21 mouse cellular contexts compared by ENCODE assay signal in the genomic region with DNA sequence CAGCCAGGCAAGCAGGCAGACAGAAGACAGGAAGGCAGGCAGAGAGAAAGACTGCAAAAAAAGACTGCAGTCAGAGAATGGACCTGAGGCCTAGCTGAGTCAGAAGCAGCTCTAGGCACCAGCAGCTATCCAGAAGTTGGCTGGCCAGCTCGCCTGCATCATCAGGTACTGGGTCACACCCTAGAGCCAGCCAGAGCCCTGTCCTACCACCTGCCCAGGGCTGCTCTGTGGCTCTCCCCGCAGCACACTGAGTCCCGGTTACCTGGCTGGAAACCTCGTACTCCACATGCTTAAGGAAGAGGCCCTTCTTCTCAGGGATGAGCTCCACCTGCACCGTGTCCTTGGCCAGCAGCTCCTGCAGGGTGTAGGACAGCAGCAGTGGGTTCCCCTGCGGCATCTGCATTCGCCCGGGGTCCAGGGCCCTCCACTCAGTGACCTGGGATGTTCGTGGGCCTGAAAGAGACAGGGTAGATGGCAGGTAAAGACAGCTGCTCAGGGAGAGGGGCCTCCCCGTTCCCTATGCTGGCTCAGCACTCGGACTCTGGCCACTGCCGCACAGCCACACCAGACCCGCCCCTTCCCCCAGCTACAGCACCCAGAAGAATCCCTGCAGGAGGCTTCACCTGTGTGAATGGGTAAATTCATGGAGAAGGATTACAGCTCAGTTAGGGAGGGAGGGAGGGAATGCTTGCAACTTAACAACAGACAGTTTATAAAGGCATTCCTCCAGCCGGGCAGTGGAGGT. TPM values are rescaled to one million over a fixed set of nuclear protein-coding genes. Genes with fewer than 3 reads are reported as not detected.
A peak's percentile ranks its signal among the peaks of the same experiment; 100 is the strongest.
DNase-seq lines count a peak whose midpoint lies in the region; ATAC-seq and TF ChIP-seq lines count a peak whose summit lies in the region.
"Had no signal": no experiment of that assay in that cellular context is flagged by ENCODE, and none has a peak within 500 bp of the region (broad histone marks: within the 10 kb centered on the region; RNA-seq: fewer than 3 reads in every experiment).

No protein-coding gene starts in this region.

- H3K27me3 ChIP-seq in hindbrain, embryonic 10.5 days (ENCODE audit: insufficient read depth, poor library complexity, severe bottlenecking): no peaks in the 10 kb centered on the region
- no peaks in the 10 kb centered on the region for H3K27me3 ChIP-seq in hindbrain, embryonic 14.5 days (ENCODE audit: control insufficient read depth, insufficient read depth, low read length)
- H3K27me3 ChIP-seq in kidney, adult 2 months (replicated peaks; ENCODE audit: control insufficient read depth, insufficient read depth, low read length): no peaks in the 10 kb centered on the region
- H3K27me3 ChIP-seq: CH12.LX; forebrain, embryonic 13.5 days; hindbrain, embryonic 12.5 days; liver, embryonic 15.5 days; neural tube, embryonic 15.5 days had no signal

- no peak for TF ChIP-seq CTCF in kidney, adult 2 months (conservative IDR thresholded peaks at IDR 0.05; ENCODE audit: insufficient read depth, insufficient read length, low read depth, low read length)

- WGBS in hindbrain, embryonic 10.5 days: 79% methylated on average over 14 of the region's 14 CpGs
- WGBS in hindbrain, embryonic 14.5 days: 78% methylated on average over 14 of the region's 14 CpGs
- WGBS in kidney, adult 2 months: 54% methylated on average over 14 of the region's 14 CpGs

- H3K27ac ChIP-seq in hindbrain, embryonic 10.5 days: 0 out of 2 replicates have a peak overlapping the region, but pooled peaks have one; percentile 1
- H3K27ac ChIP-seq in hindbrain, embryonic 14.5 days: no peak overlapping the region
- H3K27ac ChIP-seq in kidney, adult 2 months (ENCODE audit: insufficient read depth, low read depth, low read length): peak overlapping the region; percentile 69
- H3K27ac ChIP-seq: forebrain, embryonic 13.5 days; hindbrain, embryonic 12.5 days; liver, embryonic 15.5 days; macrophage; midbrain, embryonic 10.5 days; neural tube, embryonic 15.5 days had no signal

- H3K4me3 ChIP-seq in hindbrain, embryonic 10.5 days: no peak overlapping the region
- H3K4me3 ChIP-seq in hindbrain, embryonic 14.5 days (replicated peaks; ENCODE audit: low read length): no peak overlapping the region
- peak overlapping the region; percentile 40 for H3K4me3 ChIP-seq in kidney, adult 2 months (ENCODE audit: insufficient read depth, low read depth, low read length)
- H3K4me3 ChIP-seq: forebrain, embryonic 13.5 days; hindbrain, embryonic 12.5 days; liver, embryonic 15.5 days; midbrain, embryonic 10.5 days; neural tube, embryonic 15.5 days had no signal

- no peak for ATAC-seq in hindbrain, embryonic 14.5 days (ENCODE audit: low FRiP score)
- ATAC-seq in erythroid progenitor cell, adult 5-6 weeks (replicated peaks; ENCODE audit: low FRiP score, poor library complexity, severe bottlenecking): no peak; the same call in 1 of the 2 replicates
- ATAC-seq: forebrain, embryonic 13.5 days had no signal

- no peak overlapping the region for H3K4me2 ChIP-seq in hindbrain, embryonic 14.5 days (replicated peaks)
- H3K4me2 ChIP-seq: forebrain, embryonic 13.5 days; hindbrain, embryonic 12.5 days; liver, embryonic 15.5 days; neural tube, embryonic 15.5 days had no signal

- no peaks in the 10 kb centered on the region for H3K9me3 ChIP-seq in hindbrain, embryonic 10.5 days
- no peaks in the 10 kb centered on the region for H3K9me3 ChIP-seq in hindbrain, embryonic 14.5 days (ENCODE audit: control insufficient read depth, low read length)
- H3K9me3 ChIP-seq: hindbrain, embryonic 12.5 days; liver, embryonic 15.5 days; midbrain, embryonic 10.5 days; neural tube, embryonic 15.5 days had no signal

- 0 out of 2 replicates have a peak, but pooled peaks cover 10% of the 10 kb centered on the region for H3K4me1 ChIP-seq in hindbrain, embryonic 10.5 days (replicated peaks)
- H3K4me1 ChIP-seq in hindbrain, embryonic 14.5 days (replicated peaks; ENCODE audit: control insufficient read depth, insufficient read depth, low read length): no peaks in the 10 kb centered on the region
- peaks cover 20% of the 10 kb centered on the region for H3K4me1 ChIP-seq in kidney, adult 2 months (ENCODE audit: control insufficient read depth, insufficient read depth, low read length)
- H3K4me1 ChIP-seq: forebrain, embryonic 13.5 days; liver, embryonic 15.5 days; neural tube, embryonic 15.5 days had no signal

- H3K36me3 ChIP-seq in hindbrain, embryonic 10.5 days: peaks cover 64% of the 10 kb centered on the region
- H3K36me3 ChIP-seq in hindbrain, embryonic 14.5 days (replicated peaks; ENCODE audit: control insufficient read depth, insufficient read depth): peaks cover 29% of the 10 kb centered on the region
- peaks cover 3% of the 10 kb centered on the region; the same call in 1 of the 2 replicates for H3K36me3 ChIP-seq in kidney, adult 2 months (ENCODE audit: control insufficient read depth, insufficient read depth, low read length)

- no peak overlapping the region for H3K9ac ChIP-seq in hindbrain, embryonic 14.5 days
- H3K9ac ChIP-seq: forebrain, embryonic 13.5 days; hindbrain, embryonic 12.5 days; liver, embryonic 15.5 days; neural tube, embryonic 15.5 days had no signal

- TF ChIP-seq POLR2A in kidney, adult 2 months (IDR thresholded peaks at IDR 0.05; ENCODE audit: low read depth, low read length): no peak

- no peak for DNase-seq in hindbrain, embryonic 10.5 days (ENCODE audit: low spot score)
- DNase-seq in hindbrain, embryonic 14.5 days (ENCODE audit: low spot score): no peak
- DNase-seq in ZHBTc4 (ENCODE audit: low read depth, low spot score) (peak; percentile 31), liver (no peak)
- peak; percentile 85 for DNase-seq in kidney, adult 2 months
- peak; percentile 73 for DNase-seq in kidney, postnatal 14 days
- DNase-seq in B cell, adult 2 months: no peak
- DNase-seq: adrenal gland, postnatal 36 days; cerebellum, adult 18-20 months; cerebellum, postnatal 36 days; right cerebral cortex, postnatal 14 days; spleen, adult 18-20 months; thymus, postnatal 4 days had no signal

RNA-seq across cellular contexts. Expression of gene Mrm2, which starts 28.4 kb away (rescaled TPM):
- 21.5 and 21.7 TPM in 2 replicates for polyA plus RNA-seq in hindbrain, embryonic 10.5 days (2016; fragmentation: Nextera tagmentation; extraction: Ambion mirVana)
- 21.3 and 24.3 TPM in 2 replicates for polyA plus RNA-seq in hindbrain, embryonic 14.5 days (2014; fragmentation: Nextera tagmentation; extraction: Ambion mirVana)
- polyA plus RNA-seq in kidney, adult 2 months (2012; rRNA removed): 12.7 and 15.1 TPM in 2 replicates
- total RNA-seq in erythroid progenitor cell, adult 5-6 weeks (2015; ENCODE audit: low replicate concordance): 3.6 TPM in 1 of 2 replicates, not detected in the other
- total RNA-seq in erythroid progenitor cell, adult 5-6 weeks (2017; ENCODE audit: low replicate concordance): 1.4 and 2.4 TPM in 2 replicates

RNA-seq across cellular contexts. Expression of gene Snx8, which starts 29.0 kb away (rescaled TPM):
- polyA plus RNA-seq in hindbrain, embryonic 10.5 days (2016; fragmentation: Nextera tagmentation; extraction: Ambion mirVana): 24.5 and 25.5 TPM in 2 replicates
- 14.2 and 15.9 TPM in 2 replicates for polyA plus RNA-seq in hindbrain, embryonic 14.5 days (2014; fragmentation: Nextera tagmentation; extraction: Ambion mirVana)
- polyA plus RNA-seq in kidney, adult 2 months (2012; rRNA removed): 77.5 and 79.7 TPM in 2 replicates
- 0.84 and 1.1 TPM in 2 replicates for total RNA-seq in erythroid progenitor cell, adult 5-6 weeks (2015; ENCODE audit: low replicate concordance)
- total RNA-seq in erythroid progenitor cell, adult 5-6 weeks (2017; ENCODE audit: low replicate concordance): 1.0 TPM in 1 of 2 replicates, not detected in the other

RNA-seq across cellular contexts. Expression of gene Nudt1, which starts 38.6 kb away (rescaled TPM):
- 53.8 and 54.6 TPM in 2 replicates for polyA plus RNA-seq in hindbrain, embryonic 10.5 days (2016; fragmentation: Nextera tagmentation; extraction: Ambion mirVana)
- polyA plus RNA-seq in hindbrain, embryonic 14.5 days (2014; fragmentation: Nextera tagmentation; extraction: Ambion mirVana): 19.2 and 26.5 TPM in 2 replicates
- 17.9 and 20.4 TPM in 2 replicates for polyA plus RNA-seq in kidney, adult 2 months (2012; rRNA removed)
- total RNA-seq in erythroid progenitor cell, adult 5-6 weeks (2015; ENCODE audit: low replicate concordance): 11.5 and 14.7 TPM in 2 replicates
- 7.1 and 10.1 TPM in 2 replicates for total RNA-seq in erythroid progenitor cell, adult 5-6 weeks (2017; ENCODE audit: low replicate concordance)

RNA-seq across cellular contexts. Expression of gene Mad1l1, which starts 38.8 kb away (rescaled TPM):
- polyA plus RNA-seq in hindbrain, embryonic 10.5 days (2016; fragmentation: Nextera tagmentation; extraction: Ambion mirVana): 56.2 and 60.4 TPM in 2 replicates
- 28.3 and 28.8 TPM in 2 replicates for polyA plus RNA-seq in hindbrain, embryonic 14.5 days (2014; fragmentation: Nextera tagmentation; extraction: Ambion mirVana)
- 12.6 and 14.2 TPM in 2 replicates for polyA plus RNA-seq in kidney, adult 2 months (2012; rRNA removed)
- total RNA-seq in erythroid progenitor cell, adult 5-6 weeks (2015; ENCODE audit: low replicate concordance): 25.9 and 29.3 TPM in 2 replicates
- 113 and 134 TPM in 2 replicates for total RNA-seq in erythroid progenitor cell, adult 5-6 weeks (2017; ENCODE audit: low replicate concordance)

RNA-seq across cellular contexts. Expression of gene Eif3b, which starts 59.0 kb away (rescaled TPM):
- 166 and 167 TPM in 2 replicates for polyA plus RNA-seq in hindbrain, embryonic 10.5 days (2016; fragmentation: Nextera tagmentation; extraction: Ambion mirVana)
- polyA plus RNA-seq in hindbrain, embryonic 14.5 days (2014; fragmentation: Nextera tagmentation; extraction: Ambion mirVana): 93.6 and 112 TPM in 2 replicates
- polyA plus RNA-seq in kidney, adult 2 months (2012; rRNA removed): 73.5 and 76.0 TPM in 2 replicates
- 44.7 and 110 TPM in 2 replicates for total RNA-seq in erythroid progenitor cell, adult 5-6 weeks (2015; ENCODE audit: low replicate concordance)
- 43.6 and 66.2 TPM in 2 replicates for total RNA-seq in erythroid progenitor cell, adult 5-6 weeks (2017; ENCODE audit: low replicate concordance)

Comparison
In these comparisons a context has a peak if more than half of its experiments do, and no peak if none do; other contexts are left out.
1. DNase-seq: peak in ZHBTc4 (single experiment), kidney, adult 2 months (single experiment) and kidney, postnatal 14 days (single experiment); none in hindbrain, embryonic 10.5 days (single experiment), hindbrain, embryonic 14.5 days (single experiment), B cell, adult 2 months (0 of 2) and liver (single experiment).